Mouse (Mus musculus): ENCODE measurements at regions not wholly inside any gene's neighbourhood (a gene's known extent, or its start where the extent isn't known, plus 50 kb on each side); places are given as distances from the start of the nearest gene placed in this dataset.

GRCm38 (mm10) chr3:52495401-52495800 lies 227.3 kb downstream of the Foxo1 start:
- DNase-seq: no peak

- DNase-seq: no peak
Measured at GRCm38 (mm10) chr3:52494924-52495323, 226.8 kb downstream of the Foxo1 start.

GRCm38 (mm10) chr3:52479186-52479585 lies 211.1 kb downstream of the Foxo1 start:
- DNase-seq: no peak

- DNase-seq: no peak
Measured at GRCm38 (mm10) chr3:52469900-52470299, 201.8 kb downstream of the Foxo1 start.

GRCm38 (mm10) chr3:52469397-52469796 lies 201.3 kb downstream of the Foxo1 start:
- DNase-seq: no peak

GRCm38 (mm10) chr3:52468326-52468725 lies 200.2 kb downstream of the Foxo1 start:
- DNase-seq: no peak

- no peak for DNase-seq
Measured at GRCm38 (mm10) chr3:52467876-52468275, 199.7 kb downstream of the Foxo1 start.

- DNase-seq: no peak
Measured at GRCm38 (mm10) chr3:52466984-52467565, 198.9 kb downstream of the Foxo1 start.

GRCm38 (mm10) chr3:52466571-52466970 lies 198.4 kb downstream of the Foxo1 start:
- peak; percentile 80 for DNase-seq

- DNase-seq: no peak
Measured at GRCm38 (mm10) chr3:52463911-52464310, 195.8 kb downstream of the Foxo1 start.

GRCm38 (mm10) chr3:52454955-52455354 lies 186.8 kb downstream of the Foxo1 start:
- no peak for DNase-seq

- no peak for DNase-seq
Measured at GRCm38 (mm10) chr3:52453041-52453440, 184.9 kb downstream of the Foxo1 start.

GRCm38 (mm10) chr3:52452345-52452744 lies 184.2 kb downstream of the Foxo1 start:
- no peak for DNase-seq

- no peak for DNase-seq
Measured at GRCm38 (mm10) chr3:52446991-52447390, 178.9 kb downstream of the Foxo1 start.

- DNase-seq: no peak
Measured at GRCm38 (mm10) chr3:52446500-52446899, 178.4 kb downstream of the Foxo1 start.

GRCm38 (mm10) chr3:52444420-52445119 lies 176.4 kb downstream of the Foxo1 start:
- no peak for DNase-seq

- DNase-seq: peak; percentile 73
Measured at GRCm38 (mm10) chr3:52443856-52444255, 175.7 kb downstream of the Foxo1 start.

GRCm38 (mm10) chr3:52429014-52429589 lies 161.0 kb downstream of the Foxo1 start:
- DNase-seq: no peak

- DNase-seq: no peak
Measured at GRCm38 (mm10) chr3:52422826-52423225, 154.7 kb downstream of the Foxo1 start.

GRCm38 (mm10) chr3:52416261-52416660 lies 148.1 kb downstream of the Foxo1 start:
- no peak for DNase-seq

GRCm38 (mm10) chr3:52415361-52415760 lies 147.2 kb downstream of the Foxo1 start:
- DNase-seq: no peak

- DNase-seq: no peak
Measured at GRCm38 (mm10) chr3:52414017-52414416, 145.9 kb downstream of the Foxo1 start.

- no peak for DNase-seq
Measured at GRCm38 (mm10) chr3:52413187-52413746, 145.1 kb downstream of the Foxo1 start.

GRCm38 (mm10) chr3:52411356-52411755 lies 143.2 kb downstream of the Foxo1 start:
- DNase-seq: no peak

All from cerebellum, adult 9-11 months (tissue).